Mouse (Mus musculus): ENCODE results near the gene Coq8b. TPM values are rescaled to one million over a fixed set of nuclear protein-coding genes. Genes with fewer than 3 reads are reported as not detected.

The Coq8b gene
- total RNA-seq, 2 experiments from 2014 or later: 32.5 to 37.2 TPM

DNA sequence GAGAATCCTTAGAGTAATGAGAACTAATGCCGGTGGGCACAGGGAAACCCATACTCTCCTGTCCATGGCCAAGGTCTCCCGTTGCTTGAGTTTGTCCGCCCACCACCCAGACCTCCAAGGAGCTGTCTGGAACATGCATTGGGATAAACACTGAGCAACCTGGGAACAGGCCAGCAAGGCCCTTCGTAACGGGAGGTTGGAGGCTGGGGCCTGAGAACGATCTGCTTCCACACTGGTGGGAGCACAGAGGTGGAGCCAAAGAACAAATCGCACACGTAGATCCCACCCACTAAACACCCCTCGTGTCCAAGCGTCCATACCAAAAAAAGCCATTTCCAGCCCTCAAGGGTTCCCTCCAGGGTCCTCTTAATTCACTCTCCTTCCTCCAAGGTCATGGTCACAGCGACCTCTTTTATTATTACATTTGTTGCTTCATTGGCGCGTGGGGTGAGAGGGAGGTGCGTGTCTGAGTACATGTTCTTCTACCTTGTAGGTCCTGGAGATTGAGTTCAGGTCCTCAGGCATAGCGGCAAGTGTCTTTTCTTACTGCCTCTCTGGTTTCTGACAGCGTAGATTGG, 65.3 kb downstream of the Coq8b start:
- DNase-seq (ENCODE audit: low spot score in 2 of 2): no peak
- intact Hi-C loops (cut with DNase I): no loop called here

DNA sequence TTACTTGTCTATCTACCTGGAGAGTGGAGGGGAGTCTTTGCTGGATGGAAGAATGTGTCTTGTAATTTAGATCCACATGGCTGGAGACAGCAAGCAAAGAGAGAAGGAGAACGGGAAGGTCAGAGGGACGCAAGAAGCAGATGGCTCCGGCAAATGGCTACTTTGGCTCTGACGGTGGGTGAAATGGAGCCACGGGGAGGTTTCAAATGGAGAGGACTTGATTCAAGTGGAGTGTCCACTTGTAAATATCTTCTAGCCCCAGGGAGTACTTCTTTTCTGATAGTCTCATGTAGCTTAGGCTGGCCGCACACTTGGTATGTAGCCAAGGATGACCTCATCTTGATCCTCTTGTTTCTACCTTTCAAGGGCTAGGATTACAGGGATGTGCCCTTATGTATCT, 66.0 kb downstream of the Coq8b start:
- intact Hi-C loops (cut with DNase I): no loop called here
- DNase-seq (ENCODE audit: low spot score in 2 of 2): no peak

DNA sequence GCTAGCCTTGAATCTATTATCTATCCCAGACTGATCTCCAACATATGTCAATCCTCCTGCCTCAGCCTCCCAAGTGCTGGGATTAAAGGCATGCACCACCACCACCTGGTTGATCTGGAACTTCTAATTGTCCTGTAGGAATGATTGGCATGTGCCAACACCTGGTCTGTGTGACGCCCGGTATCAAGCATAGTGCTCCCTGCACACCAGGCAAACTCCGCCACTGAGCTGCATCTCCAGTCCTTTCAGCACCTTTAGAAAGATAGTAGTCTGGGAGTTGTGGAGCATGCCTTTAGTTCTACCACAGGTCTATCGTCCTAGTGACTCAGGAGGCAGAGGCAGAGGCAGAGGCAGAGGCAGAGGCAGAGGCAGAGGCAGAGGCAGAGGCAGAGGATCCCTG, 67.5 kb downstream of the Coq8b start:
- intact Hi-C loops (cut with DNase I): no loop called here
- no peak for DNase-seq (ENCODE audit: low spot score in 2 of 2)

DNA sequence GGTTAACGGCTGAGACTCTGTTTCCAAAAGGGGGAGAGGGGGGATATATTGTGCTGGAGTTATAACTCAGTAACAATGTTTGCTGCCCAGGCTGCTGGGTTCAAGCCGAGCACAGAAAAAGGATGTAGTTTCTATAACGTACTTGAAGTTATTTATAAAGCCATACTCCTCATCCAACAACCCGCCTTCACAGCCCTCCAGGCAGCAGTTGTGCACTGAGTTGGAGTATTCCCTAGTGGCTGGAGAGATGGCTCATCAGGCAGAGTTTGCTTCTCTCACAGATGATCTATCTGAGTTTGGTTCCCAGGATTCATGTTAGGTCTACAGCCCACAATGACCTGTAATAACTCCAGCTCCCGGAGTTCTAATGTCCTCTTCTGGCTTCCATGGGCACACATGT, 68.0 kb downstream of the Coq8b start:
- DNase-seq (ENCODE audit: low spot score in 2 of 2): peak in 1 of 2 experiments; percentile 71
- intact Hi-C loops (cut with DNase I): no loop called here

DNA sequence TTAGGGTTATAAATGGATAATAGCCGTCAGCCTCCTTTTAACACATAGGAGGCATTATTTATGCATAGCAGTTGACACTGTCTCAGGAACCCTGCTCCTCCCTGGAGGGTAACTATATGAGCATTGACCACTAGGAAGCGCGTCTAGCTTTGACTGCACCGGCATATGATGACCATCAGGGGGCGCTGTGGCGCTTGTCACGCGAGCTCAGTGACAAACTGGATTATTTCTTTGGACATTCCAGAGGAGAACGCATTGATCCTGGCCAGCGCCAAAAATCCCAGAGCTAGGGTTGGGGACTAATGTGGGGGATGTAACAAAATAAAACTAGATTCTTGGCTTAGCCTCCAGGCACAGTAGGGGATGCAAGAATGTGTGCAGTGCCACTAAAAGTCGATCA, 69.3 kb downstream of the Coq8b start:
- intact Hi-C loops (cut with DNase I): loop anchor here (1.0 kb wide), 1 partner anchor 27 kb away; no protein-coding TSS in a partner anchor

DNA sequence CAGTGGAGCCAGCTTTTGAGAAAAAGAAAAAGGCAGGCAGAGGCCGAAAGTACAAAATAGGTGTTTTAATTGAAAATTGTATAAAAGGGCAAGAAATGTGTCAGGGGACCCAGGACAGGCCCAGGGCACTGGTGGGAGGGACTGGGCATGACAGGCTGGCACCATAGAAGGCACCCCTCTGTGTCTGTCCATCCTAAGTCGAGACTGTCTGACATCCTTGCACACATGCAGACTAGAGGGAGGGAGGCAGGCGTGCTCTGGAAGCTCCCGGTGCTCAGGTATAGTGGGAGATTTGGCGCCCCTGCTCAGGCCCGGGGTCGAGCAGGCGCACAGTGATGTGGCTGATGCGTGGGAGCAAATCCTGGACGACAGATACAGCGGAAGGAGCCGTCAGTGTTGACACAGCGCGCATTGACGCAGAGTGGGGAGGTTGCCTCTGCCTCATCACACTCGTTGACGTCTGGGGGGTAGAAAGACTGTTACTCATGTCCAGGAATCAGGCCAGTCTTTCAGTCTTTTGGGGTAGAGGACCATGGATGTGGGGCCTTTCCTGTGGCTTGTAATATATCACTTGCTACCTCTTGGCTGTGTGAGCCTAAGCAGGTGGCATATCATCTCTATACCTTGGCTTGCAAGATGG, 72.4 kb downstream of the Coq8b start:
- no peak for DNase-seq (ENCODE audit: low spot score in 2 of 2)
- intact Hi-C loops (cut with DNase I): no loop called here

More for the DNA sequence above, 69.3 kb downstream of the Coq8b start:
- peak; percentile 75 to 76 for DNase-seq (ENCODE audit: low spot score in 2 of 2)

DNA sequence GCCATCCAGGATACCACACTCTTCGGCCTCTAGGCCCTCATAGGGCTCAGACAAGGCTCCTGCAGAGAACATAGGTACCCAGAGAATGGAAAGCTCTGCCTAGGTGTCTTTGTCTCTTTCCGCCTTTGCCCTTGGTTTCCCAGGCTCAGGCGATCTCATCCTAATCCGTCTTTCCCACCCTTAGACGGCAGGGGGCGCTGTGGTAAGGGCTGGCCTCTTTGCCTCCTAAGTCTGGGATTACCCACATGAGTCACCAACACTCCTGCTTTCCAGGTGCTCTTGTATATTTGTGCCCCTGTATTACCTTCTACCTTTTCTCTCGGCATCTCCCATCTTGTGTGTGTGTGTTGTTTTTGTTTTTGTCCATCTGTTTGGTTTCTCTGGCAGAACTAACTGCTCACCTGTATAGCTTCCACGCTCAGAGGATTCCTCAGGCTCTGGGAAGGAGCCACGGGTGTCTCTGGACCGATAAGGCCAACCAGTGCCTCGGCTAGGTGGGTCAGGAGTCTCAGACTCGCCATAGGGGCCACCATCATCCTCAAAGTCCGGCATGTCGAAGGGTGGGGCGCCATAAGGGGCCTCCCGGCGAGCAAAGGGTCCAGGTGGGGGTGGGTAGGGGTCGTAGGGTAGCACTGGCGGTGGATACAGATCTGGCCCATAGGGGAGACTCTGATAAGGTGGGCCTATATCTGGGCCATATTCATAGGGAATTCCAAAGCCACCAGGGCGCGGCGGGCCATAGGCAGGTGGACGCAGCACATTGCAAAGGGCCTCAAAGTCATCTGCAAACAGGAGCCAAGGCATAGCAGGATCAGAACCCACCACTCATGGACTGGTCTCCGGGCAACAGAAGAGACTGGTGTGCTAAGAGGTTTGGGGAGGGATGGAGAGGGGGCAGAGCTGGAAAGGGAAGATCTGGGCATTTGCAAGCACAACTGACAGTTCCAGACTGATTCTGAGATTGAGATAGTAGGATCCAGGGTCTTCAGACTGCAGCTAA, 73.6 kb downstream of the Coq8b start:
- DNase-seq (ENCODE audit: low spot score in 2 of 2): no peak
- intact Hi-C loops (cut with DNase I): no loop called here

DNA sequence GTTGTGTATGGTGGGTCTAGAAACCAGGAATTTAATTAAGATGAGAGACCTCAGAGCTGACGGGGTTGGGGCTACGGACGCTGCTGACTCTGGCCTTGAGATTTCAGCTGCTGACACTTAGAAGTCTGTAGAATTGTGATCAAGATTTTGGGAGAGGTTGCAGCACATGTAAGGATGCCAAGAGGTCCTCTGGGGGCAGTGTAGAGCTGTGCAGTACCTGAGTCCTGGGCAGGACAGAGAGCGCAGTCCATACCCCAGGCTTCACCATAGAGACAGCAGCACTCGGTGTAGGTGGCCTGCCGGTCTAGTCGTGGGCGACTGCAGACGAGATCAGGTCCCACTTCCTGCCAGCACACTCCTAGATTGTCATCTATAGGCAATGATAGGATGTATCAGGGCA, 74.7 kb downstream of the Coq8b start:
- intact Hi-C loops (cut with DNase I): no loop called here

More for the DNA sequence above, 74.7 kb downstream of the Coq8b start:
- DNase-seq (ENCODE audit: low spot score in 2 of 2): no peak

Small RNA genes within 50 kb of the gene (microRNA-seq; reads per million reads assigned to microRNA genes)
- gene Mir1191: 0.25 to 0.34 reads per million in 2 experiments

Other genes starting within 250 kb of the Coq8b start
- not detected for gene Cyp2a12, start 203.9 kb upstream of the Coq8b start, total RNA-seq (2021)
- gene Cyp2f2, start 113.1 kb upstream of the Coq8b start, total RNA-seq (2021): under 1 TPM in 1 of 2 experiments, not detected in 1; 0.41 TPM
- gene Cyp2t4, start 79.3 kb upstream of the Coq8b start, total RNA-seq (2021): not detected
- 100 to 1,000 TPM in 1 of 2 experiments, 10 to 100 TPM in 1; 98.1 to 101 TPM for gene Egln2, start 66.2 kb upstream of the Coq8b start, total RNA-seq (2021)
- gene Rab4b, start 54.1 kb upstream of the Coq8b start, total RNA-seq (2021): 10 to 100 TPM; 85.3 to 91.2 TPM
- not detected for gene Gm21983, start 51.9 kb upstream of the Coq8b start, total RNA-seq (2021)
- 1 to 10 TPM in 1 of 2 experiments, under 1 TPM in 1; 0.62 to 1.7 TPM for gene Mia, start 51.9 kb upstream of the Coq8b start, total RNA-seq (2021)
- 10 to 100 TPM; 21.0 to 25.2 TPM for gene BC024978, start 37.2 kb upstream of the Coq8b start, total RNA-seq (2021)
- gene Snrpa, start 36.8 kb upstream of the Coq8b start, total RNA-seq (2021): 10 to 100 TPM; 81.9 to 85.2 TPM
- gene Itpkc, start 4.4 kb upstream of the Coq8b start, total RNA-seq (2021): 1 to 10 TPM; 7.5 to 8.8 TPM
- gene Numbl, start 25.4 kb downstream of the Coq8b start, total RNA-seq (2021): 100 to 1,000 TPM; 119 to 130 TPM
- gene Ltbp4, start 104.7 kb downstream of the Coq8b start, total RNA-seq (2021): 10 to 100 TPM; 46.7 to 50.4 TPM
- gene Shkbp1, start 123.0 kb downstream of the Coq8b start, total RNA-seq (2021): 10 to 100 TPM; 21.7 to 31.2 TPM
- not detected for gene Gm20479, start 124.4 kb downstream of the Coq8b start, total RNA-seq (2021)
- 100 to 1,000 TPM; 132 to 139 TPM for gene Sptbn4, start 214.7 kb downstream of the Coq8b start, total RNA-seq (2021)
- 10 to 100 TPM; 12.0 to 15.9 TPM for gene Blvrb, start 215.0 kb downstream of the Coq8b start, total RNA-seq (2021)
- 1 to 10 TPM; 2.8 to 4.6 TPM for gene Sertad3, start 240.7 kb downstream of the Coq8b start, total RNA-seq (2021)

Data from left cerebral cortex, postnatal 25 days (tissue).